Mouse (Mus musculus): Measurements from ENCODE around the gene Btbd11. TPM values are rescaled to one million over a fixed set of nuclear protein-coding genes. Genes with fewer than 3 reads are reported as not detected.
"Not testable (repeated sequence)": the region's sequence is repeated elsewhere in the genome, so short reads cannot be mapped to it uniquely, and the experiment has no call there.

Btbd11 gene
- polyA plus RNA-seq, 1 experiment from 2014 or later = 3.7 TPM

- Histone ChIP-seq H3K36me3 (ENCODE audit: insufficient read depth) (no peaks in the 10 kb centered on the region), H3K9me3 (ENCODE audit: low read depth, low read length) (no peaks in the 10 kb centered on the region), H3K27me3 (ENCODE audit: insufficient read depth, low read length) (no peaks in the 10 kb centered on the region), H3K4me2 (0 out of 2 replicates have a peak overlapping the region, but pooled peaks have one; percentile 5), H3K4me1 (ENCODE audit: insufficient read depth) (0 out of 2 replicates have a peak, but pooled peaks cover 6% of the 10 kb centered on the region), H3K27ac (ENCODE audit: low read depth) (no peak overlapping the region), H3K4me3 (ENCODE audit: low read depth, low read length) (no peak overlapping the region), H3K9ac (no peak overlapping the region)
- ATAC-seq (ENCODE audit: insufficient read depth) (peak; percentile 29; the same call in 1 of the 2 replicates), DNase-seq (peak; percentile 85)
- peak; percentile 92 for TF ChIP-seq CTCF (IDR thresholded peaks at IDR 0.05; ENCODE audit: low read depth)
- WGBS = 26% methylated on average over 7 of the region's 7 CpGs
These were observed 265.1 kb downstream of the Btbd11 start for GRCm38 (mm10) chr10:85651706-85652105.

GRCm38 (mm10) chr10:85655881-85656280 is 269.3 kb downstream of the Btbd11 start:
- H3K36me3 ChIP-seq (ENCODE audit: insufficient read depth) = no peaks in the 10 kb centered on the region
- TF ChIP-seq CTCF (IDR thresholded peaks at IDR 0.05; ENCODE audit: low read depth) = no peak
- peak; percentile 96 for ATAC-seq (ENCODE audit: insufficient read depth)
- H3K4me1 ChIP-seq (ENCODE audit: insufficient read depth) = 0 out of 2 replicates have a peak, but pooled peaks cover 6% of the 10 kb centered on the region
- no peaks in the 10 kb centered on the region for H3K9me3 ChIP-seq (ENCODE audit: low read depth, low read length)
- H3K9ac ChIP-seq = no peak overlapping the region
- H3K27ac ChIP-seq (ENCODE audit: low read depth) = peak overlapping the region; percentile 3; the same call in 1 of the 2 replicates
- WGBS = 30% methylated on average over 4 of the region's 4 CpGs
- H3K4me2 ChIP-seq = no peak overlapping the region
- H3K4me3 ChIP-seq (ENCODE audit: low read depth, low read length) = no peak overlapping the region
- no peaks in the 10 kb centered on the region for H3K27me3 ChIP-seq (ENCODE audit: insufficient read depth, low read length)
- peak; percentile 93 for DNase-seq

- Histone ChIP-seq H3K27me3 (ENCODE audit: insufficient read depth, low read length) (no peaks in the 10 kb centered on the region), H3K4me1 (ENCODE audit: insufficient read depth) (0 out of 2 replicates have a peak, but pooled peaks cover 6% of the 10 kb centered on the region), H3K9me3 (ENCODE audit: low read depth, low read length) (no peaks in the 10 kb centered on the region), H3K36me3 (ENCODE audit: insufficient read depth) (no peaks in the 10 kb centered on the region), H3K9ac (no peak overlapping the region), H3K27ac (ENCODE audit: low read depth) (no peak overlapping the region), H3K4me3 (ENCODE audit: low read depth, low read length) (no peak overlapping the region), H3K4me2 (no peak overlapping the region)
- TF ChIP-seq CTCF (IDR thresholded peaks at IDR 0.05; ENCODE audit: low read depth) = no peak
- 91% methylated on average over 10 of the region's 10 CpGs for WGBS
- ATAC-seq (ENCODE audit: insufficient read depth) = no peak
- no peak for DNase-seq
These were observed 271.3 kb downstream of the Btbd11 start for GRCm38 (mm10) chr10:85657886-85658285.

- no peaks in the 10 kb centered on the region for H3K9me3 ChIP-seq (ENCODE audit: low read depth, low read length)
- H3K9ac ChIP-seq = no peak overlapping the region
- TF ChIP-seq CTCF (IDR thresholded peaks at IDR 0.05; ENCODE audit: low read depth) = no peak
- ATAC-seq (ENCODE audit: insufficient read depth) (no peak), DNase-seq (no peak)
- 69% methylated on average over 8 of the region's 8 CpGs for WGBS
- H3K4me2 ChIP-seq = no peak overlapping the region
- no peaks in the 10 kb centered on the region for H3K27me3 ChIP-seq (ENCODE audit: insufficient read depth, low read length)
- no peak overlapping the region for H3K4me3 ChIP-seq (ENCODE audit: low read depth, low read length)
- no peaks in the 10 kb centered on the region for H3K36me3 ChIP-seq (ENCODE audit: insufficient read depth)
- no peaks in the 10 kb centered on the region for H3K4me1 ChIP-seq (ENCODE audit: insufficient read depth)
- H3K27ac ChIP-seq (ENCODE audit: low read depth) = no peak overlapping the region
These were observed 286.9 kb downstream of the Btbd11 start for GRCm38 (mm10) chr10:85673512-85673921.

GRCm38 (mm10) chr10:85678635-85679034 is 292.0 kb downstream of the Btbd11 start:
- H3K4me2 ChIP-seq = no peak overlapping the region
- TF ChIP-seq CTCF (IDR thresholded peaks at IDR 0.05; ENCODE audit: low read depth) = peak; percentile 82
- peak; percentile 49 for ATAC-seq (ENCODE audit: insufficient read depth)
- no peaks in the 10 kb centered on the region for H3K27me3 ChIP-seq (ENCODE audit: insufficient read depth, low read length)
- DNase-seq = peak; percentile 86
- 10% methylated on average over 4 of the region's 4 CpGs for WGBS
- H3K9me3 ChIP-seq (ENCODE audit: low read depth, low read length) = no peaks in the 10 kb centered on the region
- H3K27ac ChIP-seq (ENCODE audit: low read depth) = no peak overlapping the region
- H3K4me3 ChIP-seq (ENCODE audit: low read depth, low read length) = no peak overlapping the region
- no peaks in the 10 kb centered on the region for H3K4me1 ChIP-seq (ENCODE audit: insufficient read depth)
- H3K36me3 ChIP-seq (ENCODE audit: insufficient read depth) = no peaks in the 10 kb centered on the region
- H3K9ac ChIP-seq = no peak overlapping the region

- Histone ChIP-seq H3K4me3 (ENCODE audit: low read depth, low read length) (no peak overlapping the region), H3K4me2 (no peak overlapping the region), H3K9ac (no peak overlapping the region), H3K4me1 (ENCODE audit: insufficient read depth) (no peaks in the 10 kb centered on the region), H3K27ac (ENCODE audit: low read depth) (no peak overlapping the region), H3K9me3 (ENCODE audit: low read depth, low read length) (no peaks in the 10 kb centered on the region), H3K36me3 (ENCODE audit: insufficient read depth) (no peaks in the 10 kb centered on the region), H3K27me3 (ENCODE audit: insufficient read depth, low read length) (no peaks in the 10 kb centered on the region)
- ATAC-seq (ENCODE audit: insufficient read depth) (no peak), DNase-seq (no peak)
- WGBS = 80% methylated on average over 9 of the region's 9 CpGs
- TF ChIP-seq CTCF (IDR thresholded peaks at IDR 0.05; ENCODE audit: low read depth) = no peak
These were observed 295.8 kb downstream of the Btbd11 start for GRCm38 (mm10) chr10:85682446-85682845.

GRCm38 (mm10) chr10:85694429-85694828 is 307.8 kb downstream of the Btbd11 start:
- H3K9ac ChIP-seq; DNase-seq; ATAC-seq (ENCODE audit: insufficient read depth); H3K27ac ChIP-seq (ENCODE audit: low read depth); H3K36me3 ChIP-seq (ENCODE audit: insufficient read depth); H3K4me1 ChIP-seq (ENCODE audit: insufficient read depth); H3K4me2 ChIP-seq; H3K9me3 ChIP-seq (ENCODE audit: low read depth, low read length); H3K4me3 ChIP-seq (ENCODE audit: low read depth, low read length); H3K27me3 ChIP-seq (ENCODE audit: insufficient read depth, low read length): not testable (repeated sequence)
- 34% methylated on average over 2 of the region's 2 CpGs for WGBS

GRCm38 (mm10) chr10:85699721-85700120 is 313.1 kb downstream of the Btbd11 start:
- H3K27me3 ChIP-seq (ENCODE audit: insufficient read depth, low read length) = no peaks in the 10 kb centered on the region
- no peak overlapping the region for H3K9ac ChIP-seq
- no peak overlapping the region for H3K4me3 ChIP-seq (ENCODE audit: low read depth, low read length)
- no peaks in the 10 kb centered on the region for H3K4me1 ChIP-seq (ENCODE audit: insufficient read depth)
- H3K4me2 ChIP-seq = no peak overlapping the region
- no peak for DNase-seq
- H3K9me3 ChIP-seq (ENCODE audit: low read depth, low read length) = no peaks in the 10 kb centered on the region
- ATAC-seq (ENCODE audit: insufficient read depth) = no peak
- no peak for TF ChIP-seq CTCF (IDR thresholded peaks at IDR 0.05; ENCODE audit: low read depth)
- no peaks in the 10 kb centered on the region for H3K36me3 ChIP-seq (ENCODE audit: insufficient read depth)
- no peak overlapping the region for H3K27ac ChIP-seq (ENCODE audit: low read depth)

- H3K36me3 ChIP-seq (ENCODE audit: insufficient read depth); H3K4me1 ChIP-seq (ENCODE audit: insufficient read depth); ATAC-seq (ENCODE audit: insufficient read depth); DNase-seq; H3K9me3 ChIP-seq (ENCODE audit: low read depth, low read length); H3K4me3 ChIP-seq (ENCODE audit: low read depth, low read length); H3K27ac ChIP-seq (ENCODE audit: low read depth); H3K4me2 ChIP-seq; H3K27me3 ChIP-seq (ENCODE audit: insufficient read depth, low read length); H3K9ac ChIP-seq: not testable (repeated sequence)
- WGBS = 87% methylated on average over 4 of the region's 4 CpGs
These were observed 323.2 kb downstream of the Btbd11 start for GRCm38 (mm10) chr10:85709790-85710189.

Measured in lung, embryonic 14.5 days (tissue).